Mouse (Mus musculus) embryonic stem cell, embryonic (primary cell): ENCODE measurements at regions not wholly inside any gene's neighbourhood (a gene's known extent, or its start where the extent isn't known, plus 50 kb on each side); places are given as distances from the start of the nearest gene placed in this dataset.

Experiments
- CTCF ChIA-PET, 4 experiments: fragments of 300-600 bp in 2 of 4; fragments of 350-600 bp in 2 of 4; sonication (Branson Sonifier 250); formaldehyde crosslinking; loops; one replicate each; lab custom pipeline; 2022; ENCODE audit warnings: inconsistent platforms in 2 of 4; lab: Charles Lee
- POLR2A ChIA-PET, 4 experiments: fragments of 300-600 bp in 2 of 4; fragments of 350-600 bp in 2 of 4; sonication (Branson Sonifier 250); formaldehyde crosslinking; loops; one replicate each; lab custom pipeline; 2022; ENCODE audit warnings: antibody characterized with exemption in 4 of 4, inconsistent platforms in 1 of 4; lab: Charles Lee

GRCm38 (mm10) chr4:54573185-54573584 is 371.7 kb upstream of the Zfp462 start:
- ChIA-PET POLR2A (no interaction called here), CTCF (no interaction called here)

GRCm38 (mm10) chr4:54587197-54587596 is 357.7 kb upstream of the Zfp462 start:
- ChIA-PET CTCF (interaction anchor here in 1 of 4 experiments (0.5 to 0.6 kb wide), 2 partner anchors 20 to 849 kb away, joined by 3 read pairs; no protein-coding TSS in a partner anchor), POLR2A (interaction anchor here in 1 of 4 experiments (1.0 kb wide), 1 partner anchor 13 kb away, joined by 3 read pairs; no protein-coding TSS in a partner anchor)

GRCm38 (mm10) chr4:54588704-54589103 is 356.1 kb upstream of the Zfp462 start:
- ChIA-PET POLR2A (no interaction called here), CTCF (no interaction called here)

- ChIA-PET POLR2A (interaction anchor here in 1 of 4 experiments (1.5 kb wide), 1 partner anchor 8 kb away, joined by 6 read pairs; no protein-coding TSS in a partner anchor), CTCF (no interaction called here)
Observed at GRCm38 (mm10) chr4:54601671-54602512, 343.0 kb upstream of the Zfp462 start.

GRCm38 (mm10) chr4:54602513-54603205 is 342.2 kb upstream of the Zfp462 start:
- POLR2A ChIA-PET = interaction anchor here in 2 of 4 experiments (0.7 to 1.5 kb wide), 2 partner anchors 8 to 761 kb away, joined by 3 to 6 read pairs; no protein-coding TSS in a partner anchor
- CTCF ChIA-PET = interaction anchor here in 1 of 4 experiments (0.6 kb wide), 1 partner anchor 548 kb away, joined by 3 read pairs; no protein-coding TSS in a partner anchor

- CTCF ChIA-PET = no interaction called here
- POLR2A ChIA-PET = interaction anchor here in 2 of 4 experiments (0.9 to 1.3 kb wide), 6 partner anchors 8 to 867 kb away, joined by 3 to 6 read pairs (median 3); no protein-coding TSS in a partner anchor
Observed at GRCm38 (mm10) chr4:54610101-54610500, 334.7 kb upstream of the Zfp462 start.

- POLR2A ChIA-PET = interaction anchor here in 1 of 4 experiments (0.6 to 1.4 kb wide), 2 partner anchors 73 to 609 kb away, joined by 3 to 4 read pairs; no protein-coding TSS in a partner anchor
- CTCF ChIA-PET = no interaction called here
Observed at GRCm38 (mm10) chr4:54611990-54612980, 332.6 kb upstream of the Zfp462 start.

- POLR2A ChIA-PET = interaction anchor here in 2 of 4 experiments (0.6 to 1.4 kb wide), 3 partner anchors 73 to 608 kb away, joined by 3 to 4 read pairs (median 3); no protein-coding TSS in a partner anchor
- CTCF ChIA-PET = no interaction called here
Observed at GRCm38 (mm10) chr4:54613076-54613475, 331.8 kb upstream of the Zfp462 start.

- ChIA-PET CTCF (interaction anchor here in 1 of 4 experiments (0.6 kb wide), 1 partner anchor 681 kb away, joined by 3 read pairs; no protein-coding TSS in a partner anchor), POLR2A (interaction anchor here in 2 of 4 experiments (0.5 to 0.7 kb wide), 3 partner anchors 33 to 608 kb away, joined by 3 to 4 read pairs (median 4); no protein-coding TSS in a partner anchor)
Observed at GRCm38 (mm10) chr4:54613611-54614010, 331.2 kb upstream of the Zfp462 start.

- ChIA-PET CTCF (no interaction called here), POLR2A (no interaction called here)
Observed at GRCm38 (mm10) chr4:54615886-54616285, 329.0 kb upstream of the Zfp462 start.

GRCm38 (mm10) chr4:54624024-54624873 is 320.6 kb upstream of the Zfp462 start:
- CTCF ChIA-PET = no interaction called here
- POLR2A ChIA-PET = interaction anchor here in 1 of 4 experiments (0.5 to 0.8 kb wide), 3 partner anchors 9 to 80 kb away, joined by 3 to 5 read pairs (median 4); no protein-coding TSS in a partner anchor

GRCm38 (mm10) chr4:54636986-54637641 is 307.7 kb upstream of the Zfp462 start:
- POLR2A ChIA-PET = interaction anchor here in 1 of 4 experiments (0.6 kb wide), 1 partner anchor 658 kb away, joined by 3 read pairs; no protein-coding TSS in a partner anchor
- CTCF ChIA-PET = no interaction called here

GRCm38 (mm10) chr4:54646033-54646432 is 298.8 kb upstream of the Zfp462 start:
- POLR2A ChIA-PET = interaction anchor here in 1 of 4 experiments (0.6 kb wide), 1 partner anchor 32 kb away, joined by 4 read pairs; no protein-coding TSS in a partner anchor
- CTCF ChIA-PET = interaction anchor here in 1 of 4 experiments (0.6 kb wide), 1 partner anchor 1170 kb away, joined by 3 read pairs; no protein-coding TSS in a partner anchor

GRCm38 (mm10) chr4:54646459-54646858 is 298.4 kb upstream of the Zfp462 start:
- POLR2A ChIA-PET = interaction anchor here in 1 of 4 experiments (0.6 kb wide), 1 partner anchor 33 kb away, joined by 4 read pairs; no protein-coding TSS in a partner anchor
- CTCF ChIA-PET = interaction anchor here in 1 of 4 experiments (0.6 kb wide), 1 partner anchor 1171 kb away, joined by 3 read pairs; no protein-coding TSS in a partner anchor

- CTCF ChIA-PET = no interaction called here
- POLR2A ChIA-PET = no interaction called here
Observed at GRCm38 (mm10) chr4:54648254-54648653, 296.6 kb upstream of the Zfp462 start.

- POLR2A ChIA-PET = interaction anchor here in 1 of 4 experiments (0.6 kb wide), 1 partner anchor 69 kb away, joined by 3 read pairs; no protein-coding TSS in a partner anchor
Observed at GRCm38 (mm10) chr4:54651646-54652110, 293.2 kb upstream of the Zfp462 start.

More at GRCm38 (mm10) chr4:54651646-54652110, 293.2 kb upstream of the Zfp462 start:
- CTCF ChIA-PET = no interaction called here
